14 mouse cellular contexts compared by ENCODE assay signal in genomic region chr1:131259632-131260308, GRCm38 (mm10). TPM values are rescaled to one million over a fixed set of nuclear protein-coding genes. Genes with fewer than 3 reads are reported as not detected.
DNase-seq lines count a peak whose midpoint lies in the region; ATAC-seq and TF ChIP-seq lines count a peak whose summit lies in the region.
"Had no signal": no experiment of that assay in that cellular context is flagged by ENCODE, and none has a peak within 500 bp of the region (broad histone marks: within the 10 kb centered on the region; RNA-seq: fewer than 3 reads in every experiment).

No protein-coding gene starts in this region.

- ATAC-seq in frontal cortex, adult (ENCODE audit: low TSS enrichment) = peak; percentile 59
- ATAC-seq in neural tube, embryonic 12.5 days (ENCODE audit: low FRiP score, low read depth) = 0 out of 2 replicates have a peak, but pooled peaks have one; percentile 14

- 69% methylated on average over 10 of the region's 10 CpGs for WGBS in neural tube, embryonic 12.5 days

- no peak for DNase-seq in frontal cortex, postnatal 10 days (ENCODE audit: low spot score in 2 of 2)
- DNase-seq in left cerebral cortex, postnatal 14 days (ENCODE audit: low spot score in 2 of 2) = peak; percentile 26 to 55
- DNase-seq in left cerebral cortex, adult 2 months (ENCODE audit: extremely low spot score in 1 of 2, low spot score in 2 of 2) = no peak
- no peak for DNase-seq in neural tube, embryonic 10.5 days (ENCODE audit: extremely low spot score, low spot score)
- peak; percentile 53 for DNase-seq in brain, adult 2 months (ENCODE audit: low read depth, low spot score)
- no peak for DNase-seq in B cell, adult 2 months
- DNase-seq: gastrocnemius, postnatal 25 days had no signal

- H3K36me3 ChIP-seq in neural tube, embryonic 12.5 days = no peaks in the 10 kb centered on the region
- H3K36me3 ChIP-seq: heart, embryonic 15.5 days; intestine, embryonic 15.5 days; midbrain, embryonic 12.5 days had no signal

- H3K9me3 ChIP-seq in neural tube, embryonic 12.5 days = no peaks in the 10 kb centered on the region
- H3K9me3 ChIP-seq: heart, embryonic 15.5 days; intestine, embryonic 15.5 days; midbrain, embryonic 12.5 days had no signal

- no peak overlapping the region for H3K27ac ChIP-seq in left cerebral cortex, adult 2 months
- no peak overlapping the region for H3K27ac ChIP-seq in neural tube, embryonic 12.5 days
- H3K27ac ChIP-seq: heart, embryonic 15.5 days; hindbrain, embryonic 14.5 days; intestine, embryonic 15.5 days; midbrain, embryonic 12.5 days had no signal

- H3K9ac ChIP-seq in neural tube, embryonic 12.5 days = no peak overlapping the region
- H3K9ac ChIP-seq: heart, embryonic 15.5 days; hindbrain, embryonic 14.5 days; intestine, embryonic 15.5 days; midbrain, embryonic 12.5 days had no signal

- intact Hi-C loops in left cerebral cortex, postnatal 14 days (cut with DNase I) = loop anchor here (5.0 kb wide), 1 partner anchor 142 kb away; no protein-coding TSS in a partner anchor
- intact Hi-C loops in left cerebral cortex, adult 2 months (cut with DNase I) = loop anchor here (2.0 to 5.0 kb wide), 4 partner anchors 77 to 383 kb away; no protein-coding TSS in a partner anchor

- H3K4me3 ChIP-seq in left cerebral cortex, adult 2 months = no peak overlapping the region
- no peak overlapping the region for H3K4me3 ChIP-seq in neural tube, embryonic 12.5 days
- H3K4me3 ChIP-seq: heart, embryonic 15.5 days; intestine, embryonic 15.5 days; midbrain, embryonic 12.5 days had no signal

- no peaks in the 10 kb centered on the region for H3K4me1 ChIP-seq in neural tube, embryonic 12.5 days
- H3K4me1 ChIP-seq: heart, embryonic 15.5 days; intestine, embryonic 15.5 days; midbrain, embryonic 12.5 days had no signal

- no peaks in the 10 kb centered on the region for H3K27me3 ChIP-seq in neural tube, embryonic 12.5 days (replicated peaks)
- H3K27me3 ChIP-seq: CH12.LX; intestine, embryonic 15.5 days had no signal

- no peak overlapping the region for H3K4me2 ChIP-seq in neural tube, embryonic 12.5 days (replicated peaks)
- H3K4me2 ChIP-seq: heart, embryonic 15.5 days; hindbrain, embryonic 14.5 days; intestine, embryonic 15.5 days; midbrain, embryonic 12.5 days had no signal

- no peak for TF ChIP-seq CTCF in left cerebral cortex, adult 2 months (IDR thresholded peaks at IDR 0.05)

RNA-seq across cellular contexts. Expression of gene Rassf5, which starts 14.7 kb away (rescaled TPM):
- 10 to 100 TPM; 25.1 to 25.8 TPM for total RNA-seq in left cerebral cortex, postnatal 14 days (2021)
- total RNA-seq in left cerebral cortex, adult 2 months (2021) = 10 to 100 TPM; 27.2 to 32.1 TPM
- polyA plus RNA-seq in neural tube, embryonic 12.5 days (2016; fragmentation: Nextera tagmentation; extraction: Ambion mirVana) = 1.8 and 2.7 TPM in 2 replicates

RNA-seq across cellular contexts. Expression of gene Ikbke, which starts 19.6 kb away (rescaled TPM):
- 1 to 10 TPM; 1.5 TPM for total RNA-seq in left cerebral cortex, postnatal 14 days (2021)
- total RNA-seq in left cerebral cortex, adult 2 months (2021) = 1 to 10 TPM; 1.4 to 2.7 TPM
- polyA plus RNA-seq in neural tube, embryonic 12.5 days (2016; fragmentation: Nextera tagmentation; extraction: Ambion mirVana) = 0.75 and 1.0 TPM in 2 replicates

Comparison
In these comparisons a context has a peak if more than half of its experiments do, and no peak if none do; other contexts are left out.
1. DNase-seq: peak in left cerebral cortex, postnatal 14 days (2 of 2) and brain, adult 2 months (single experiment); none in frontal cortex, postnatal 10 days (0 of 2), left cerebral cortex, adult 2 months (0 of 2), neural tube, embryonic 10.5 days (single experiment) and B cell, adult 2 months (0 of 2).